ENCODE assay signal across 8 mouse cellular contexts in genomic region chr6:66897994-66898393, GRCm38 (mm10). TPM values are rescaled to one million over a fixed set of nuclear protein-coding genes. Genes with fewer than 3 reads are reported as not detected.
DNase-seq lines count a peak whose midpoint lies in the region; ATAC-seq lines count a peak whose summit lies in the region.

No protein-coding gene starts in this region.

- H3K4me1 ChIP-seq in forebrain, embryonic 14.5 days (ENCODE audit: control insufficient read depth, insufficient read depth, low read length), result no peaks in the 10 kb centered on the region
- peaks cover 5% of the 10 kb centered on the region; the same call in 1 of the 2 replicates for H3K4me1 ChIP-seq in forebrain, embryonic 11.5 days (replicated peaks; ENCODE audit: control insufficient read depth, insufficient read depth, low read length)
- peaks cover 20% of the 10 kb centered on the region for H3K4me1 ChIP-seq in lung, embryonic 16.5 days (replicated peaks; ENCODE audit: control insufficient read depth, insufficient read depth, low read length)
- 0 out of 2 replicates have a peak, but pooled peaks cover 10% of the 10 kb centered on the region for H3K4me1 ChIP-seq in limb, embryonic 11.5 days (ENCODE audit: control insufficient read depth, insufficient read depth, low read length)
- 0 out of 2 replicates have a peak, but pooled peaks cover 3% of the 10 kb centered on the region for H3K4me1 ChIP-seq in stomach, embryonic 14.5 days (ENCODE audit: control insufficient read depth, insufficient read depth, low read length)

- no peak for ATAC-seq in forebrain, embryonic 14.5 days
- no peak for ATAC-seq in forebrain, embryonic 11.5 days (replicated peaks; ENCODE audit: low FRiP score)
- no peak for ATAC-seq in lung, embryonic 16.5 days (ENCODE audit: low read depth)
- ATAC-seq in limb, embryonic 11.5 days (ENCODE audit: insufficient number of reproducible peaks, low FRiP score, low TSS enrichment, low read depth), result no peak
- ATAC-seq in stomach, embryonic 14.5 days (ENCODE audit: insufficient number of reproducible peaks, insufficient read depth, low FRiP score, low read depth), result no peak

- peak overlapping the region; percentile 20; the same call in 1 of the 2 replicates for H3K4me2 ChIP-seq in forebrain, embryonic 14.5 days (ENCODE audit: low read length)
- H3K4me2 ChIP-seq in forebrain, embryonic 11.5 days (ENCODE audit: low read depth, low read length, severe bottlenecking), result no peak overlapping the region
- peak overlapping the region; percentile 87 for H3K4me2 ChIP-seq in lung, embryonic 16.5 days (ENCODE audit: low read depth, low read length)
- peak overlapping the region; percentile 94; the same call in 1 of the 2 replicates for H3K4me2 ChIP-seq in limb, embryonic 11.5 days (ENCODE audit: low read depth, severe bottlenecking)
- H3K4me2 ChIP-seq in stomach, embryonic 14.5 days (replicated peaks; ENCODE audit: low read depth, low read length), result peak overlapping the region; percentile 52

- no peak overlapping the region; the same call in 1 of the 2 replicates for H3K9ac ChIP-seq in forebrain, embryonic 14.5 days (ENCODE audit: low read length)
- no peak overlapping the region for H3K9ac ChIP-seq in forebrain, embryonic 11.5 days (ENCODE audit: low read length)
- H3K9ac ChIP-seq in lung, embryonic 16.5 days (ENCODE audit: low read length), result no peak overlapping the region
- H3K9ac ChIP-seq in limb, embryonic 11.5 days (ENCODE audit: low read length), result no peak overlapping the region
- no peak overlapping the region for H3K9ac ChIP-seq in stomach, embryonic 14.5 days (replicated peaks; ENCODE audit: low read depth, low read length)

- DNase-seq in forebrain, embryonic 14.5 days (ENCODE audit: low spot score), result peak; percentile 11
- no peak for DNase-seq in forebrain, embryonic 11.5 days (ENCODE audit: low spot score)
- no peak for DNase-seq in lung, postnatal 25 days (ENCODE audit: low spot score)
- no peak for DNase-seq in limb, embryonic 11.5 days (ENCODE audit: low spot score)
- DNase-seq in cerebellum, postnatal 10 days, result no peak
- no peak for DNase-seq in cerebellum, postnatal 4 days (ENCODE audit: low spot score in 2 of 2)

- H3K27me3 ChIP-seq in forebrain, embryonic 14.5 days (replicated peaks; ENCODE audit: control insufficient read depth, insufficient read depth, low read length), result 0 out of 2 replicates have a peak, but pooled peaks cover 3% of the 10 kb centered on the region
- H3K27me3 ChIP-seq in forebrain, embryonic 11.5 days (ENCODE audit: control insufficient read depth, insufficient read depth, low read length), result no peaks in the 10 kb centered on the region
- H3K27me3 ChIP-seq in lung, embryonic 16.5 days (ENCODE audit: control insufficient read depth, insufficient read depth, low read depth, low read length), result no peaks in the 10 kb centered on the region
- no peaks in the 10 kb centered on the region for H3K27me3 ChIP-seq in limb, embryonic 11.5 days (ENCODE audit: control insufficient read depth, insufficient read depth, low read length)
- no peaks in the 10 kb centered on the region for H3K27me3 ChIP-seq in stomach, embryonic 14.5 days (ENCODE audit: control insufficient read depth, insufficient read depth, low read length)

- no peak overlapping the region for H3K27ac ChIP-seq in forebrain, embryonic 14.5 days (ENCODE audit: low read depth, low read length)
- no peak overlapping the region for H3K27ac ChIP-seq in forebrain, embryonic 11.5 days (ENCODE audit: low read depth, low read length)
- H3K27ac ChIP-seq in lung, embryonic 16.5 days (ENCODE audit: low read length), result no peak overlapping the region
- H3K27ac ChIP-seq in limb, embryonic 11.5 days (replicated peaks; ENCODE audit: low read depth, low read length), result no peak overlapping the region
- H3K27ac ChIP-seq in stomach, embryonic 14.5 days (ENCODE audit: low read length), result no peak overlapping the region

- no peak overlapping the region for H3K4me3 ChIP-seq in forebrain, embryonic 14.5 days (ENCODE audit: low read depth, low read length)
- H3K4me3 ChIP-seq in forebrain, embryonic 11.5 days (ENCODE audit: low read depth, low read length), result no peak overlapping the region
- H3K4me3 ChIP-seq in lung, embryonic 16.5 days (ENCODE audit: low read length), result peak overlapping the region; percentile 93
- no peak overlapping the region for H3K4me3 ChIP-seq in limb, embryonic 11.5 days (ENCODE audit: low read depth, low read length)
- peak overlapping the region; percentile 86 for H3K4me3 ChIP-seq in stomach, embryonic 14.5 days (ENCODE audit: low read depth, low read length)

- no peaks in the 10 kb centered on the region for H3K9me3 ChIP-seq in forebrain, embryonic 14.5 days (replicated peaks; ENCODE audit: control insufficient read depth, low read length)
- H3K9me3 ChIP-seq in forebrain, embryonic 11.5 days (ENCODE audit: control insufficient read depth, low read length), result no peaks in the 10 kb centered on the region
- no peaks in the 10 kb centered on the region for H3K9me3 ChIP-seq in lung, embryonic 16.5 days (ENCODE audit: control insufficient read depth, low read length)
- no peaks in the 10 kb centered on the region for H3K9me3 ChIP-seq in limb, embryonic 11.5 days (ENCODE audit: control insufficient read depth, low read length)
- no peaks in the 10 kb centered on the region for H3K9me3 ChIP-seq in stomach, embryonic 14.5 days (ENCODE audit: control insufficient read depth, low read depth, low read length)

- WGBS in forebrain, embryonic 14.5 days, result 31% methylated on average over 4 of the region's 4 CpGs
- WGBS in forebrain, embryonic 11.5 days, result 49% methylated on average over 4 of the region's 4 CpGs
- WGBS in lung, embryonic 16.5 days, result 39% methylated on average over 4 of the region's 4 CpGs
- WGBS in limb, embryonic 11.5 days, result 56% methylated on average over 4 of the region's 4 CpGs
- 31% methylated on average over 4 of the region's 4 CpGs for WGBS in stomach, embryonic 14.5 days

- H3K36me3 ChIP-seq in forebrain, embryonic 14.5 days (ENCODE audit: control insufficient read depth, insufficient read depth, low read length), result no peaks in the 10 kb centered on the region
- no peaks in the 10 kb centered on the region for H3K36me3 ChIP-seq in forebrain, embryonic 11.5 days (ENCODE audit: control insufficient read depth, insufficient read depth, low read length)
- H3K36me3 ChIP-seq in lung, embryonic 16.5 days (ENCODE audit: control insufficient read depth, insufficient read depth, low read length), result no peaks in the 10 kb centered on the region
- H3K36me3 ChIP-seq in limb, embryonic 11.5 days (ENCODE audit: control insufficient read depth, insufficient read depth, low read length), result no peaks in the 10 kb centered on the region
- H3K36me3 ChIP-seq in stomach, embryonic 14.5 days (ENCODE audit: control insufficient read depth, insufficient read depth, low read length), result no peaks in the 10 kb centered on the region

RNA-seq across cellular contexts. Expression of gene Gng12, which starts 1.8 kb away (rescaled TPM):
- polyA plus RNA-seq in forebrain, embryonic 14.5 days (2014; fragmentation: Nextera tagmentation; extraction: Ambion mirVana), result 27.8 and 40.4 TPM in 2 replicates
- polyA plus RNA-seq in forebrain, embryonic 11.5 days (2014; fragmentation: Nextera tagmentation; extraction: Ambion mirVana), result 43.5 and 46.2 TPM in 2 replicates
- 93.8 and 96.4 TPM in 2 replicates for polyA plus RNA-seq in lung, embryonic 16.5 days (2015; fragmentation: Nextera tagmentation; extraction: Ambion mirVana)
- 72.2 and 73.0 TPM in 2 replicates for polyA plus RNA-seq in limb, embryonic 11.5 days (2014; fragmentation: Nextera tagmentation; extraction: Ambion mirVana)
- polyA plus RNA-seq in stomach, embryonic 14.5 days (2014; fragmentation: Nextera tagmentation; extraction: Ambion mirVana), result 130 and 134 TPM in 2 replicates

Comparison
In these comparisons a context has a peak if more than half of its experiments do, and no peak if none do; other contexts are left out.
1. H3K4me3 ChIP-seq: peak in lung, embryonic 16.5 days (single experiment) and stomach, embryonic 14.5 days (single experiment); none in forebrain, embryonic 14.5 days (single experiment), forebrain, embryonic 11.5 days (single experiment) and limb, embryonic 11.5 days (single experiment).